Mouse (Mus musculus) layer of hippocampus, adult 2 months (tissue): ENCODE measurements around the gene Tbc1d4. TPM values are rescaled to one million over a fixed set of nuclear protein-coding genes. Genes with fewer than 3 reads are reported as not detected.

Experiments used
- DNase-seq, 2 experiments: peaks; one replicate each; pipeline ENCODE4 v3.0.0; 2022; ENCODE audit warnings: low spot score in 2 of 2
- H3K27ac ChIP-seq: fragments of 200-600 bp; 2 replicates; pipeline ENCODE4 v1.8.1; 2022
- H3K4me3 ChIP-seq: fragments of 200-600 bp; 2 replicates; pipeline ENCODE4 v1.8.1; 2022; ENCODE audit warnings: mild to moderate bottlenecking
- CTCF ChIP-seq: fragments of 200-600 bp; conservative IDR thresholded peaks from 2 replicates; pipeline ENCODE4 v1.8.1; 2022; ENCODE audit warnings: antibody characterized with exemption, mild to moderate bottlenecking, moderate library complexity
- total RNA-seq, 2 experiments: library from RNA; stranded (reverse); gene quantifications; 2 replicates each; pipeline ENCODE4 v1.2.3; 2021

Gene Tbc1d4
- total RNA-seq, 2 experiments from 2014 or later: 10.4 to 11.3 TPM

- Histone ChIP-seq H3K4me3 (no peak overlapping the region), H3K27ac (no peak overlapping the region)
- no peak for TF ChIP-seq CTCF
- DNase-seq: no peak
Measured at GRCm38 (mm10) chr14:101486550-101486949, 122.4 kb downstream of the Tbc1d4 start.

GRCm38 (mm10) chr14:101483230-101483629 lies 125.8 kb downstream of the Tbc1d4 start:
- Histone ChIP-seq H3K27ac (no peak overlapping the region), H3K4me3 (no peak overlapping the region)
- no peak for TF ChIP-seq CTCF
- no peak for DNase-seq

GRCm38 (mm10) chr14:101482270-101482669 lies 126.7 kb downstream of the Tbc1d4 start:
- no peak overlapping the region for H3K27ac ChIP-seq
- peak; percentile 93 for TF ChIP-seq CTCF
- DNase-seq: no peak
- no peak overlapping the region for H3K4me3 ChIP-seq

- Histone ChIP-seq H3K4me3 (no peak overlapping the region), H3K27ac (no peak overlapping the region)
- no peak for TF ChIP-seq CTCF
- no peak for DNase-seq
Measured at GRCm38 (mm10) chr14:101481165-101481564, 127.8 kb downstream of the Tbc1d4 start.

GRCm38 (mm10) chr14:101480541-101480940 lies 128.4 kb downstream of the Tbc1d4 start:
- no peak for TF ChIP-seq CTCF
- no peak for DNase-seq
- Histone ChIP-seq H3K4me3 (no peak overlapping the region), H3K27ac (no peak overlapping the region)

GRCm38 (mm10) chr14:101477827-101478220 lies 131.2 kb downstream of the Tbc1d4 start:
- Histone ChIP-seq H3K27ac (no peak overlapping the region), H3K4me3 (no peak overlapping the region)
- TF ChIP-seq CTCF: no peak
- no peak for DNase-seq

- H3K4me3 ChIP-seq: no peak overlapping the region
- DNase-seq: no peak
- H3K27ac ChIP-seq: no peak overlapping the region
- TF ChIP-seq CTCF: no peak
Measured at GRCm38 (mm10) chr14:101477081-101477826, 131.7 kb downstream of the Tbc1d4 start.

GRCm38 (mm10) chr14:101469475-101470093 lies 139.4 kb downstream of the Tbc1d4 start:
- DNase-seq: no peak
- TF ChIP-seq CTCF: no peak
- Histone ChIP-seq H3K4me3 (no peak overlapping the region), H3K27ac (no peak overlapping the region)

GRCm38 (mm10) chr14:101468143-101468542 lies 140.8 kb downstream of the Tbc1d4 start:
- no peak for DNase-seq
- Histone ChIP-seq H3K4me3 (no peak overlapping the region), H3K27ac (no peak overlapping the region)
- TF ChIP-seq CTCF: no peak

GRCm38 (mm10) chr14:101467532-101467931 lies 141.5 kb downstream of the Tbc1d4 start:
- no peak for DNase-seq
- no peak overlapping the region for H3K4me3 ChIP-seq
- no peak overlapping the region for H3K27ac ChIP-seq
- TF ChIP-seq CTCF: no peak

- no peak for DNase-seq
- TF ChIP-seq CTCF: no peak
- Histone ChIP-seq H3K4me3 (no peak overlapping the region), H3K27ac (no peak overlapping the region)
Measured at GRCm38 (mm10) chr14:101466521-101466920, 142.5 kb downstream of the Tbc1d4 start.

GRCm38 (mm10) chr14:101465893-101466292 lies 143.1 kb downstream of the Tbc1d4 start:
- TF ChIP-seq CTCF: no peak
- Histone ChIP-seq H3K4me3 (no peak overlapping the region), H3K27ac (no peak overlapping the region)
- DNase-seq: no peak

GRCm38 (mm10) chr14:101460768-101461167 lies 148.2 kb downstream of the Tbc1d4 start:
- H3K4me3 ChIP-seq: no peak overlapping the region
- no peak overlapping the region for H3K27ac ChIP-seq
- peak; percentile 91 for TF ChIP-seq CTCF
- DNase-seq: peak; percentile 50 to 61

GRCm38 (mm10) chr14:101452915-101453314 lies 156.1 kb downstream of the Tbc1d4 start:
- Histone ChIP-seq H3K4me3 (no peak overlapping the region), H3K27ac (no peak overlapping the region)
- DNase-seq: no peak
- TF ChIP-seq CTCF: no peak
